Comparison of ENCODE assay signal across 8 mouse cellular contexts in the genomic region with DNA sequence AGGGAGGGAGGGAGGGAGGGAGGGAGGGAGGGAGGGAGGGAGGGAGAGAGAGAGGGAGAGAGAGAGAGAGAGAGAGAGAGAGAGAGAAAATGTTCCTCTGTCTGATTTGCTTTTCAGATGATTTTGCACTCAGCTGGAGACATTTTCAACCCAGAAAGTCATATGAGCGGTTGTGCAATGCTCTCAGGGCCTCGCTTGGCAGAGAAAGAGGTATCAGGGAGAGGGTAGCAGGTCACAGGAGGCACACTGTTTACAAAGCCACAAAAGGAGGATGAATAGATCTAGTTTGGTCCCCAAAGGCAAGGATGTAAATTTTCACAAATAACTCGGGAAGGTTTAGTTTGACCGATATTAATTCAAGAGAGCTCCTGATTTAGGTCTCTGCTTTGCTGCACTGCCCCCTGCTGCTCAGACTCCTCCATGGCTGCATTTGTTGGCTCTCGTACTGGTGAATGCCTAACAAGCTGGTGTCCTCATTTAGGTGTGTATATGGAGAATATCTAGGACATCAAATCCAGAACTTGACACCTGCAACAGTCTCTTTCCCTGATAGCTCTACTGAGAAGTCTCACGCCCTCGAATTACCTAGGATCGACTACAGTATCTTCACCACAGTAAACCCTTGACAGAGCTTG.
DNase-seq lines count a peak whose midpoint lies in the region; ATAC-seq and TF ChIP-seq lines count a peak whose summit lies in the region.

No protein-coding gene starts in this region.

- no peak overlapping the region for H3K4me2 ChIP-seq in forebrain, embryonic 16.5 days (ENCODE audit: low read length)
- no peak overlapping the region for H3K4me2 ChIP-seq in lung, embryonic 14.5 days

- H3K4me3 ChIP-seq in forebrain, embryonic 10.5 days: no peak overlapping the region
- H3K4me3 ChIP-seq in forebrain, embryonic 16.5 days (replicated peaks; ENCODE audit: low read length): no peak overlapping the region
- H3K4me3 ChIP-seq in embryonic fibroblast, embryonic 13.5 days (ENCODE audit: insufficient read depth, low read length): no peak overlapping the region
- H3K4me3 ChIP-seq in lung, embryonic 14.5 days (ENCODE audit: low read depth, low read length): no peak overlapping the region

- no peaks in the 10 kb centered on the region for H3K36me3 ChIP-seq in forebrain, embryonic 10.5 days (replicated peaks)
- H3K36me3 ChIP-seq in forebrain, embryonic 16.5 days (ENCODE audit: control insufficient read depth, insufficient read depth): no peaks in the 10 kb centered on the region
- no peaks in the 10 kb centered on the region for H3K36me3 ChIP-seq in lung, embryonic 14.5 days (ENCODE audit: insufficient read depth)

- no peak overlapping the region for H3K27ac ChIP-seq in forebrain, embryonic 10.5 days
- no peak overlapping the region for H3K27ac ChIP-seq in forebrain, embryonic 16.5 days (ENCODE audit: low read length)
- no peak overlapping the region for H3K27ac ChIP-seq in embryonic fibroblast, embryonic 13.5 days (ENCODE audit: insufficient read depth, low read length)
- no peak overlapping the region for H3K27ac ChIP-seq in lung, embryonic 14.5 days (ENCODE audit: low read depth)

- no peak overlapping the region for H3K9ac ChIP-seq in forebrain, embryonic 16.5 days (replicated peaks; ENCODE audit: low read depth, low read length)
- no peak overlapping the region for H3K9ac ChIP-seq in lung, embryonic 14.5 days

- peak; percentile 21 for DNase-seq in forebrain, embryonic 10.5 days (ENCODE audit: extremely low spot score, low spot score)
- peak; percentile 4 to 6 for DNase-seq in urinary bladder, adult 18-20 months (ENCODE audit: low spot score in 2 of 2)
- no peak for DNase-seq in urinary bladder, postnatal 10 days (ENCODE audit: low spot score)
- DNase-seq in layer of hippocampus, adult 18-20 months (ENCODE audit: low spot score in 2 of 2): peak; percentile 37 to 82
- DNase-seq in lung, embryonic 14.5 days: peak; percentile 79
- DNase-seq in c-Kit-positive CD71-positive TER-119-positive erythroid progenitor cells, embryonic 14.5 days (ENCODE audit: low spot score): no peak

- H3K4me1 ChIP-seq in forebrain, embryonic 10.5 days: peaks cover 5% of the 10 kb centered on the region; the same call in 1 of the 2 replicates
- H3K4me1 ChIP-seq in forebrain, embryonic 16.5 days (replicated peaks; ENCODE audit: control insufficient read depth, insufficient read depth, low read length): peaks cover 6% of the 10 kb centered on the region; the same call in 1 of the 2 replicates
- H3K4me1 ChIP-seq in embryonic fibroblast, embryonic 13.5 days (ENCODE audit: control insufficient read depth, insufficient read depth, low read length): no peaks in the 10 kb centered on the region
- H3K4me1 ChIP-seq in lung, embryonic 14.5 days (ENCODE audit: insufficient read depth): no peaks in the 10 kb centered on the region

- TF ChIP-seq CTCF in embryonic fibroblast, embryonic 13.5 days (IDR thresholded peaks at IDR 0.05; ENCODE audit: borderline replicate concordance, insufficient read depth, low read length): peak; percentile 55; the same call in 1 of the 2 replicates
- TF ChIP-seq CTCF in lung, embryonic 14.5 days (IDR thresholded peaks at IDR 0.05; ENCODE audit: low read depth): peak; percentile 76

- no peaks in the 10 kb centered on the region for H3K9me3 ChIP-seq in forebrain, embryonic 10.5 days
- H3K9me3 ChIP-seq in forebrain, embryonic 16.5 days (ENCODE audit: control insufficient read depth, low read length): no peaks in the 10 kb centered on the region
- no peaks in the 10 kb centered on the region for H3K9me3 ChIP-seq in lung, embryonic 14.5 days (ENCODE audit: low read depth, low read length)

- WGBS in forebrain, embryonic 10.5 days: 65% methylated on average over 8 of the region's 8 CpGs
- WGBS in forebrain, embryonic 16.5 days: 57% methylated on average over 8 of the region's 8 CpGs
- WGBS in lung, embryonic 14.5 days: 52% methylated on average over 8 of the region's 8 CpGs

- no peak for ATAC-seq in forebrain, embryonic 16.5 days
- ATAC-seq in lung, embryonic 14.5 days (ENCODE audit: insufficient read depth): no peak

- no peak for TF ChIP-seq POLR2A in embryonic fibroblast, embryonic 13.5 days (IDR thresholded peaks at IDR 0.05; ENCODE audit: low read depth, low read length)

- no peaks in the 10 kb centered on the region for H3K27me3 ChIP-seq in forebrain, embryonic 10.5 days (ENCODE audit: poor library complexity, severe bottlenecking)
- no peaks in the 10 kb centered on the region for H3K27me3 ChIP-seq in forebrain, embryonic 16.5 days (replicated peaks; ENCODE audit: control insufficient read depth, insufficient read depth, low read length)
- no peaks in the 10 kb centered on the region for H3K27me3 ChIP-seq in lung, embryonic 14.5 days (ENCODE audit: insufficient read depth, low read length)

Comparison
In these comparisons a context has a peak if more than half of its experiments do, and no peak if none do; other contexts are left out.
1. DNase-seq: peak in forebrain, embryonic 10.5 days (single experiment), urinary bladder, adult 18-20 months (2 of 2), layer of hippocampus, adult 18-20 months (2 of 2) and lung, embryonic 14.5 days (single experiment); none in urinary bladder, postnatal 10 days (single experiment) and c-Kit-positive CD71-positive TER-119-positive erythroid progenitor cells, embryonic 14.5 days (single experiment).